Mouse (Mus musculus): ENCODE measurements at regions not wholly inside any gene's neighbourhood (a gene's known extent, or its start where the extent isn't known, plus 50 kb on each side); places are given as distances from the start of the nearest gene placed in this dataset.

- TF ChIP-seq CTCF (IDR thresholded peaks at IDR 0.05; ENCODE audit: control insufficient read depth, insufficient read depth, insufficient read length) (no peak), MYOD1 (IDR thresholded peaks at IDR 0.05; ENCODE audit: control insufficient read depth, insufficient read length, low read depth) (no peak), FOSL1 (IDR thresholded peaks at IDR 0.05; ENCODE audit: insufficient read depth, low read length, poor library complexity, severe bottlenecking) (no peak), USF1 (IDR thresholded peaks at IDR 0.05; ENCODE audit: low read depth) (no peak)
These were observed 157.9 kb upstream of the Fbxl17 start for GRCm38 (mm10) chr17:63657687-63658086.
